Mouse (Mus musculus): ENCODE measurements around the gene C1qtnf7. TPM values are rescaled to one million over a fixed set of nuclear protein-coding genes. Genes with fewer than 3 reads are reported as not detected.

C1qtnf7 gene
- polyA plus RNA-seq, 1 experiment from 2014 or later, result 1.3 TPM

GRCm38 (mm10) chr5:43504243-43504786 lies 11.0 kb upstream of the C1qtnf7 start:
- Histone ChIP-seq H3K4me3 (ENCODE audit: low read depth, low read length) (no peak overlapping the region), H3K36me3 (ENCODE audit: control insufficient read depth, insufficient read depth, low read length) (no peaks in the 10 kb centered on the region), H3K27me3 (ENCODE audit: control insufficient read depth, insufficient read depth, low read length) (no peaks in the 10 kb centered on the region), H3K27ac (ENCODE audit: low read depth, low read length) (no peak overlapping the region), H3K9ac (ENCODE audit: low read depth, low read length) (no peak overlapping the region), H3K9me3 (ENCODE audit: control insufficient read depth, low read length) (no peaks in the 10 kb centered on the region), H3K4me1 (replicated peaks; ENCODE audit: control insufficient read depth, insufficient read depth, low read length) (no peaks in the 10 kb centered on the region), H3K4me2 (replicated peaks; ENCODE audit: low read depth, low read length) (no peak overlapping the region)
- ATAC-seq (ENCODE audit: low FRiP score), result no peak
- 72% methylated on average over 2 of the region's 2 CpGs for WGBS
- DNase-seq (ENCODE audit: low spot score), result no peak

DNA sequence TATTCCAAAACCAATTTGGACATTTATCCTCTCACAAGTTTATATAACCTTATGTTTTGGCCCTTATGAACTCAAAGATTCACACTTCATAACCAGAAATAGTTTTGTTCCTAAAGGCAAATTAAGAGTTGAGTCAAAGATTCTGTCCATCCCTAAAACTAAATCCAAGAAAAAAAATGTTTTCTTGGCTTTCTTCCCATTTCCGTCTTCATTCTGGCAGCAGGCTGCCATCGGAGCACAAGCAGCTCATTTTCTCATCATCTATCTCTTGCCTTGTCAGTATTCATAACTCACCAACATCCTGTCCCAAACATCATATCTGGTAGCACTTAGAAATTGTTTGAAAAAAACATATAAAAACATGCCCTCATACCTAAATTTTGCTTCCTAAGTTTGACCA lies 6.9 kb upstream of the C1qtnf7 start:
- Histone ChIP-seq H3K27me3 (ENCODE audit: control insufficient read depth, insufficient read depth, low read length) (no peaks in the 10 kb centered on the region), H3K27ac (ENCODE audit: low read depth, low read length) (no peak overlapping the region), H3K9me3 (ENCODE audit: control insufficient read depth, low read length) (no peaks in the 10 kb centered on the region), H3K4me1 (replicated peaks; ENCODE audit: control insufficient read depth, insufficient read depth, low read length) (no peaks in the 10 kb centered on the region), H3K9ac (ENCODE audit: low read depth, low read length) (no peak overlapping the region), H3K4me3 (ENCODE audit: low read depth, low read length) (no peak overlapping the region), H3K4me2 (replicated peaks; ENCODE audit: low read depth, low read length) (no peak overlapping the region), H3K36me3 (ENCODE audit: control insufficient read depth, insufficient read depth, low read length) (no peaks in the 10 kb centered on the region)
- DNase-seq (ENCODE audit: low spot score) (no peak), ATAC-seq (ENCODE audit: low FRiP score) (no peak)
- 82% methylated on average over 2 of the region's 2 CpGs for WGBS

GRCm38 (mm10) chr5:43508892-43509291 lies 6.4 kb upstream of the C1qtnf7 start:
- 76% methylated on average over 1 of the region's 1 CpGs for WGBS
- Histone ChIP-seq H3K4me1 (replicated peaks; ENCODE audit: control insufficient read depth, insufficient read depth, low read length) (no peaks in the 10 kb centered on the region), H3K4me2 (replicated peaks; ENCODE audit: low read depth, low read length) (no peak overlapping the region), H3K4me3 (ENCODE audit: low read depth, low read length) (no peak overlapping the region), H3K9ac (ENCODE audit: low read depth, low read length) (no peak overlapping the region), H3K9me3 (ENCODE audit: control insufficient read depth, low read length) (no peaks in the 10 kb centered on the region), H3K27ac (ENCODE audit: low read depth, low read length) (no peak overlapping the region), H3K36me3 (ENCODE audit: control insufficient read depth, insufficient read depth, low read length) (no peaks in the 10 kb centered on the region), H3K27me3 (ENCODE audit: control insufficient read depth, insufficient read depth, low read length) (no peaks in the 10 kb centered on the region)
- DNase-seq (ENCODE audit: low spot score) (no peak), ATAC-seq (ENCODE audit: low FRiP score) (no peak)

DNA sequence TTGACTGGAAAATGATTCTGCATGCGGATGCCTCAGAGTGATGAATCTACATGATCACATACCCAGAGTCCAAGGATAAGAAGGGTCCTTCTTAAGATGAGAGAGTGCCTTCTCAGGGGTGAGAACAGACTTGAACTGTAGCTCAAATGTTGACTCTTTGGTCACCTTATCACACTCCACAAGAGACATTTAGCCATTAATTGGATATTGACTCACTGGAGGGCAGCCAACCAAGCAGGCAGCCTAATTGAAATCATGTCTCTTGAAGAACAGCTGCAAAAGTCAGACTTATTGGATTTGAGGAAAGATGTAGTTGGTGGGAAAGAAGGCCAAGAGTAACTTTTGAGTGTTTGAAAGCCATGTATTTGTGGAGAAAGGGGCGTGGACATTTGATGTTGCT lies 4.2 kb upstream of the C1qtnf7 start:
- Histone ChIP-seq H3K4me2 (replicated peaks; ENCODE audit: low read depth, low read length) (no peak overlapping the region), H3K27ac (ENCODE audit: low read depth, low read length) (no peak overlapping the region), H3K9me3 (ENCODE audit: control insufficient read depth, low read length) (no peaks in the 10 kb centered on the region), H3K27me3 (ENCODE audit: control insufficient read depth, insufficient read depth, low read length) (no peaks in the 10 kb centered on the region), H3K36me3 (ENCODE audit: control insufficient read depth, insufficient read depth, low read length) (no peaks in the 10 kb centered on the region), H3K4me3 (ENCODE audit: low read depth, low read length) (no peak overlapping the region), H3K4me1 (replicated peaks; ENCODE audit: control insufficient read depth, insufficient read depth, low read length) (no peaks in the 10 kb centered on the region), H3K9ac (ENCODE audit: low read depth, low read length) (no peak overlapping the region)
- no peak for DNase-seq (ENCODE audit: low spot score)
- 90% methylated on average over 2 of the region's 2 CpGs for WGBS
- no peak for ATAC-seq (ENCODE audit: low FRiP score)

- no peaks in the 10 kb centered on the region for H3K27me3 ChIP-seq (ENCODE audit: control insufficient read depth, insufficient read depth, low read length)
- 73% methylated on average over 7 of the region's 7 CpGs for WGBS
- no peak for ATAC-seq (ENCODE audit: low FRiP score)
Measured at GRCm38 (mm10) chr5:43516491-43516890, 1.2 kb downstream of the C1qtnf7 start.

GRCm38 (mm10) chr5:43517313-43517712 lies 2.0 kb downstream of the C1qtnf7 start:
- H3K27ac ChIP-seq (ENCODE audit: low read depth, low read length), result no peak overlapping the region
- no peaks in the 10 kb centered on the region for H3K36me3 ChIP-seq (ENCODE audit: control insufficient read depth, insufficient read depth, low read length)
- H3K9ac ChIP-seq (ENCODE audit: low read depth, low read length), result no peak overlapping the region
- no peaks in the 10 kb centered on the region for H3K27me3 ChIP-seq (ENCODE audit: control insufficient read depth, insufficient read depth, low read length)
- ATAC-seq (ENCODE audit: low FRiP score) (no peak), DNase-seq (ENCODE audit: low spot score) (no peak)
- H3K4me3 ChIP-seq (ENCODE audit: low read depth, low read length), result no peak overlapping the region
- no peaks in the 10 kb centered on the region for H3K9me3 ChIP-seq (ENCODE audit: control insufficient read depth, low read length)
- H3K4me2 ChIP-seq (replicated peaks; ENCODE audit: low read depth, low read length), result no peak overlapping the region
- H3K4me1 ChIP-seq (replicated peaks; ENCODE audit: control insufficient read depth, insufficient read depth, low read length), result no peaks in the 10 kb centered on the region
- WGBS, result 92% methylated on average over 13 of the region's 13 CpGs

More at GRCm38 (mm10) chr5:43516491-43516890, 1.2 kb downstream of the C1qtnf7 start:
- no peak for DNase-seq (ENCODE audit: low spot score)
- Histone ChIP-seq H3K27ac (ENCODE audit: low read depth, low read length) (no peak overlapping the region), H3K36me3 (ENCODE audit: control insufficient read depth, insufficient read depth, low read length) (no peaks in the 10 kb centered on the region), H3K4me1 (replicated peaks; ENCODE audit: control insufficient read depth, insufficient read depth, low read length) (no peaks in the 10 kb centered on the region), H3K4me3 (ENCODE audit: low read depth, low read length) (no peak overlapping the region), H3K9ac (ENCODE audit: low read depth, low read length) (no peak overlapping the region), H3K9me3 (ENCODE audit: control insufficient read depth, low read length) (no peaks in the 10 kb centered on the region), H3K4me2 (replicated peaks; ENCODE audit: low read depth, low read length) (no peak overlapping the region)

DNA sequence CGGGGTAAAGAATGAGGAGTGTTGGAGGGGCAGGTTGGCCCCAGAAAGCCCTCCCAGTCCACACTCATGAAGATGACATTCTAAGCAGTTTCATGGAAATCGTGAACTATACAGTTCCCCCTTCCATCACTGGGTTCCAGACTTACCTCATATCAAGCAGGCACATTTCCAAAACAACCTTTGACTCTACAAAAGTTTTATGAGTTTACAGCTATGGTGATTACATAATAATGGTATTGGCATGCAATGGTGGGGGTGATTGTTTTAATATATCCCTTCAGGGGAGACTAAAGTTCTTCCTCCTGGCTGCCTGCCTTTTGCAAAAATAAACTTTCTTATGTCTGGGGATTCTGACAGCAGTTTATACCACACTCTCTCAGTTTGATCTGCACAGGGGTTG lies 4.6 kb downstream of the C1qtnf7 start:
- Histone ChIP-seq H3K4me2 (replicated peaks; ENCODE audit: low read depth, low read length) (no peak overlapping the region), H3K27me3 (ENCODE audit: control insufficient read depth, insufficient read depth, low read length) (no peaks in the 10 kb centered on the region), H3K9me3 (ENCODE audit: control insufficient read depth, low read length) (no peaks in the 10 kb centered on the region), H3K27ac (ENCODE audit: low read depth, low read length) (no peak overlapping the region), H3K4me3 (ENCODE audit: low read depth, low read length) (no peak overlapping the region), H3K4me1 (replicated peaks; ENCODE audit: control insufficient read depth, insufficient read depth, low read length) (no peaks in the 10 kb centered on the region), H3K36me3 (ENCODE audit: control insufficient read depth, insufficient read depth, low read length) (no peaks in the 10 kb centered on the region), H3K9ac (ENCODE audit: low read depth, low read length) (no peak overlapping the region)
- DNase-seq (ENCODE audit: low spot score), result no peak
- ATAC-seq (ENCODE audit: low FRiP score), result no peak
- 89% methylated on average over 2 of the region's 2 CpGs for WGBS

- 82% methylated on average over 7 of the region's 7 CpGs for WGBS
- DNase-seq (ENCODE audit: low spot score) (no peak), ATAC-seq (ENCODE audit: low FRiP score) (no peak)
- H3K27me3 ChIP-seq (ENCODE audit: control insufficient read depth, insufficient read depth, low read length), result no peaks in the 10 kb centered on the region
- H3K9me3 ChIP-seq (ENCODE audit: control insufficient read depth, low read length), result no peaks in the 10 kb centered on the region
- no peak overlapping the region for H3K4me2 ChIP-seq (replicated peaks; ENCODE audit: low read depth, low read length)
- no peak overlapping the region for H3K9ac ChIP-seq (ENCODE audit: low read depth, low read length)
- H3K4me1 ChIP-seq (replicated peaks; ENCODE audit: control insufficient read depth, insufficient read depth, low read length), result no peaks in the 10 kb centered on the region
- no peaks in the 10 kb centered on the region for H3K36me3 ChIP-seq (ENCODE audit: control insufficient read depth, insufficient read depth, low read length)
- H3K27ac ChIP-seq (ENCODE audit: low read depth, low read length), result no peak overlapping the region
- H3K4me3 ChIP-seq (ENCODE audit: low read depth, low read length), result no peak overlapping the region
Measured at GRCm38 (mm10) chr5:43521369-43521768, 6.0 kb downstream of the C1qtnf7 start.

GRCm38 (mm10) chr5:43522866-43523265 lies 7.5 kb downstream of the C1qtnf7 start:
- Histone ChIP-seq H3K4me3 (ENCODE audit: low read depth, low read length) (no peak overlapping the region), H3K27ac (ENCODE audit: low read depth, low read length) (no peak overlapping the region), H3K27me3 (ENCODE audit: control insufficient read depth, insufficient read depth, low read length) (no peaks in the 10 kb centered on the region), H3K9me3 (ENCODE audit: control insufficient read depth, low read length) (no peaks in the 10 kb centered on the region), H3K9ac (ENCODE audit: low read depth, low read length) (no peak overlapping the region), H3K36me3 (ENCODE audit: control insufficient read depth, insufficient read depth, low read length) (no peaks in the 10 kb centered on the region), H3K4me1 (replicated peaks; ENCODE audit: control insufficient read depth, insufficient read depth, low read length) (no peaks in the 10 kb centered on the region), H3K4me2 (replicated peaks; ENCODE audit: low read depth, low read length) (no peak overlapping the region)
- 76% methylated on average over 1 of the region's 1 CpGs for WGBS
- ATAC-seq (ENCODE audit: low FRiP score), result no peak
- DNase-seq (ENCODE audit: low spot score), result no peak
